Mouse (Mus musculus): Measurements from ENCODE around the gene Pih1d2. TPM values are rescaled to one million over a fixed set of nuclear protein-coding genes. Genes with fewer than 3 reads are reported as not detected.

Gene Pih1d2
- 4.7 and 5.9 TPM in 2 replicates for polyA plus RNA-seq (2014; fragmentation: Nextera tagmentation; extraction: Ambion mirVana)

GRCm38 (mm10) chr9:50616766-50617603 is at the start of gene Pih1d2, which contains the start of gene Nkapd1:
Gene Pih1d2 (plus strand): TSS chr9:50617321.
Gene Nkapd1 (minus strand): TSS chr9:50617464.
- peaks cover 7% of the 10 kb centered on the region for H3K4me1 ChIP-seq (ENCODE audit: control insufficient read depth, insufficient read depth, low read length)
- H3K36me3 ChIP-seq (ENCODE audit: control insufficient read depth, insufficient read depth, low read length) = peaks cover 6% of the 10 kb centered on the region
- DNase-seq (ENCODE audit: low spot score) (peak; percentile 88), ATAC-seq (ENCODE audit: insufficient read depth, low FRiP score, low TSS enrichment) (peak; percentile 94)
- H3K9ac ChIP-seq (ENCODE audit: low read length) = peak within 1 kb of the TSS; percentile 92
- no peaks in the 10 kb centered on the region for H3K9me3 ChIP-seq (ENCODE audit: control insufficient read depth, low read length)
- peak within 1 kb of the TSS; percentile 57 for H3K4me2 ChIP-seq (ENCODE audit: low read depth)
- peak within 1 kb of the TSS; percentile 99 for H3K4me3 ChIP-seq (ENCODE audit: low read depth, low read length)
- H3K27ac ChIP-seq (ENCODE audit: low read depth, low read length) = peak within 1 kb of the TSS; percentile 88
- under 1% methylated on average over 75 of the region's 81 CpGs for WGBS
- no peaks in the 10 kb centered on the region for H3K27me3 ChIP-seq (ENCODE audit: control insufficient read depth, insufficient read depth, low read length)

GRCm38 (mm10) chr9:50567372-50567771 is 49.7 kb upstream of the Pih1d2 start:
- Histone ChIP-seq H3K4me2 (ENCODE audit: low read depth) (no peak overlapping the region), H3K27ac (ENCODE audit: low read depth, low read length) (no peak overlapping the region), H3K36me3 (ENCODE audit: control insufficient read depth, insufficient read depth, low read length) (no peaks in the 10 kb centered on the region), H3K4me3 (ENCODE audit: low read depth, low read length) (no peak overlapping the region), H3K4me1 (ENCODE audit: control insufficient read depth, insufficient read depth, low read length) (no peaks in the 10 kb centered on the region), H3K9ac (ENCODE audit: low read length) (no peak overlapping the region), H3K27me3 (ENCODE audit: control insufficient read depth, insufficient read depth, low read length) (no peaks in the 10 kb centered on the region), H3K9me3 (ENCODE audit: control insufficient read depth, low read length) (no peaks in the 10 kb centered on the region)
- DNase-seq (ENCODE audit: low spot score) = no peak
- ATAC-seq (ENCODE audit: insufficient read depth, low FRiP score, low TSS enrichment) = no peak
- 90% methylated on average over 4 of the region's 4 CpGs for WGBS

GRCm38 (mm10) chr9:50567881-50568280 is 49.2 kb upstream of the Pih1d2 start:
- Histone ChIP-seq H3K36me3 (ENCODE audit: control insufficient read depth, insufficient read depth, low read length) (no peaks in the 10 kb centered on the region), H3K27me3 (ENCODE audit: control insufficient read depth, insufficient read depth, low read length) (no peaks in the 10 kb centered on the region), H3K4me3 (ENCODE audit: low read depth, low read length) (no peak overlapping the region), H3K9ac (ENCODE audit: low read length) (no peak overlapping the region), H3K4me1 (ENCODE audit: control insufficient read depth, insufficient read depth, low read length) (no peaks in the 10 kb centered on the region), H3K4me2 (ENCODE audit: low read depth) (no peak overlapping the region), H3K27ac (ENCODE audit: low read depth, low read length) (no peak overlapping the region), H3K9me3 (ENCODE audit: control insufficient read depth, low read length) (no peaks in the 10 kb centered on the region)
- ATAC-seq (ENCODE audit: insufficient read depth, low FRiP score, low TSS enrichment) (no peak), DNase-seq (ENCODE audit: low spot score) (no peak)
- WGBS = 89% methylated on average over 2 of the region's 2 CpGs

- DNase-seq (ENCODE audit: low spot score) (no peak), ATAC-seq (ENCODE audit: insufficient read depth, low FRiP score, low TSS enrichment) (no peak)
- Histone ChIP-seq H3K9ac (ENCODE audit: low read length) (no peak overlapping the region), H3K9me3 (ENCODE audit: control insufficient read depth, low read length) (no peaks in the 10 kb centered on the region), H3K27ac (ENCODE audit: low read depth, low read length) (no peak overlapping the region), H3K4me3 (ENCODE audit: low read depth, low read length) (no peak overlapping the region), H3K36me3 (ENCODE audit: control insufficient read depth, insufficient read depth, low read length) (no peaks in the 10 kb centered on the region), H3K4me1 (ENCODE audit: control insufficient read depth, insufficient read depth, low read length) (no peaks in the 10 kb centered on the region), H3K4me2 (ENCODE audit: low read depth) (no peak overlapping the region), H3K27me3 (ENCODE audit: control insufficient read depth, insufficient read depth, low read length) (no peaks in the 10 kb centered on the region)
- WGBS = 79% methylated on average over 10 of the region's 10 CpGs
Measured at GRCm38 (mm10) chr9:50569599-50570525, 47.3 kb upstream of the Pih1d2 start.

GRCm38 (mm10) chr9:50580370-50580769 is 36.8 kb upstream of the Pih1d2 start:
- Histone ChIP-seq H3K4me3 (ENCODE audit: low read depth, low read length) (no peak overlapping the region), H3K9ac (ENCODE audit: low read length) (no peak overlapping the region), H3K27me3 (ENCODE audit: control insufficient read depth, insufficient read depth, low read length) (no peaks in the 10 kb centered on the region), H3K27ac (ENCODE audit: low read depth, low read length) (no peak overlapping the region), H3K4me1 (ENCODE audit: control insufficient read depth, insufficient read depth, low read length) (no peaks in the 10 kb centered on the region), H3K4me2 (ENCODE audit: low read depth) (no peak overlapping the region), H3K36me3 (ENCODE audit: control insufficient read depth, insufficient read depth, low read length) (no peaks in the 10 kb centered on the region), H3K9me3 (ENCODE audit: control insufficient read depth, low read length) (no peaks in the 10 kb centered on the region)
- DNase-seq (ENCODE audit: low spot score) (no peak), ATAC-seq (ENCODE audit: insufficient read depth, low FRiP score, low TSS enrichment) (no peak)
- whole genome bisulfite sequencing = 47% methylated on average over 4 of the region's 4 CpGs

- Histone ChIP-seq H3K9me3 (ENCODE audit: control insufficient read depth, low read length) (no peaks in the 10 kb centered on the region), H3K9ac (ENCODE audit: low read length) (no peak overlapping the region), H3K4me2 (ENCODE audit: low read depth) (no peak overlapping the region), H3K27ac (ENCODE audit: low read depth, low read length) (no peak overlapping the region), H3K27me3 (ENCODE audit: control insufficient read depth, insufficient read depth, low read length) (no peaks in the 10 kb centered on the region), H3K36me3 (ENCODE audit: control insufficient read depth, insufficient read depth, low read length) (no peaks in the 10 kb centered on the region), H3K4me1 (ENCODE audit: control insufficient read depth, insufficient read depth, low read length) (no peaks in the 10 kb centered on the region), H3K4me3 (ENCODE audit: low read depth, low read length) (no peak overlapping the region)
- DNase-seq (ENCODE audit: low spot score) (no peak), ATAC-seq (ENCODE audit: insufficient read depth, low FRiP score, low TSS enrichment) (no peak)
- WGBS = 81% methylated on average over 6 of the region's 6 CpGs
Measured at GRCm38 (mm10) chr9:50585145-50585818, 31.8 kb upstream of the Pih1d2 start.

GRCm38 (mm10) chr9:50586955-50587354 is 30.2 kb upstream of the Pih1d2 start:
- Histone ChIP-seq H3K9ac (ENCODE audit: low read length) (no peak overlapping the region), H3K36me3 (ENCODE audit: control insufficient read depth, insufficient read depth, low read length) (no peaks in the 10 kb centered on the region), H3K4me1 (ENCODE audit: control insufficient read depth, insufficient read depth, low read length) (no peaks in the 10 kb centered on the region), H3K4me2 (ENCODE audit: low read depth) (no peak overlapping the region), H3K27me3 (ENCODE audit: control insufficient read depth, insufficient read depth, low read length) (no peaks in the 10 kb centered on the region), H3K9me3 (ENCODE audit: control insufficient read depth, low read length) (no peaks in the 10 kb centered on the region), H3K4me3 (ENCODE audit: low read depth, low read length) (no peak overlapping the region), H3K27ac (ENCODE audit: low read depth, low read length) (no peak overlapping the region)
- DNase-seq (ENCODE audit: low spot score) = no peak
- no peak for ATAC-seq (ENCODE audit: insufficient read depth, low FRiP score, low TSS enrichment)
- WGBS = 73% methylated on average over 4 of the region's 4 CpGs

- Histone ChIP-seq H3K9me3 (ENCODE audit: control insufficient read depth, low read length) (no peaks in the 10 kb centered on the region), H3K4me3 (ENCODE audit: low read depth, low read length) (no peak overlapping the region), H3K27me3 (ENCODE audit: control insufficient read depth, insufficient read depth, low read length) (no peaks in the 10 kb centered on the region), H3K4me2 (ENCODE audit: low read depth) (no peak overlapping the region), H3K4me1 (ENCODE audit: control insufficient read depth, insufficient read depth, low read length) (no peaks in the 10 kb centered on the region), H3K9ac (ENCODE audit: low read length) (no peak overlapping the region), H3K27ac (ENCODE audit: low read depth, low read length) (no peak overlapping the region), H3K36me3 (ENCODE audit: control insufficient read depth, insufficient read depth, low read length) (no peaks in the 10 kb centered on the region; the same call in 1 of the 2 replicates)
- DNase-seq (ENCODE audit: low spot score) (no peak), ATAC-seq (ENCODE audit: insufficient read depth, low FRiP score, low TSS enrichment) (no peak)
- 82% methylated on average over 10 of the region's 10 CpGs for WGBS
Measured at GRCm38 (mm10) chr9:50590856-50591518, 26.1 kb upstream of the Pih1d2 start.

Measured in neural tube, embryonic 11.5 days (tissue).